Mouse (Mus musculus): ENCODE measurements around the gene Arhgap33. TPM values are rescaled to one million over a fixed set of nuclear protein-coding genes. Genes with fewer than 3 reads are reported as not detected.

The Arhgap33 gene
- polyA plus RNA-seq, 1 experiment from 2014 or later = 15.1 TPM

Small RNA genes lying within 50 kb of the gene (microRNA-seq; reads per million reads assigned to microRNA genes)
- gene Gm38670 = 1.9 reads per million

Other genes starting within 250 kb of the Arhgap33 start
- gene Clip3, start 243.3 kb downstream of the Arhgap33 start, polyA plus RNA-seq (2016; fragmentation: Nextera tagmentation; extraction: Ambion mirVana) = 39.7 and 46.6 TPM in 2 replicates
- 101 TPM in 2 replicates for gene Alkbh6, start 226.3 kb downstream of the Arhgap33 start, polyA plus RNA-seq (2016; fragmentation: Nextera tagmentation; extraction: Ambion mirVana)
- gene Syne4, start 220.3 kb downstream of the Arhgap33 start, polyA plus RNA-seq (2016; fragmentation: Nextera tagmentation; extraction: Ambion mirVana) = 84.6 and 98.6 TPM in 2 replicates
- gene E130208F15Rik, start 213.3 kb downstream of the Arhgap33 start, polyA plus RNA-seq (2016; fragmentation: Nextera tagmentation; extraction: Ambion mirVana) = 0.97 and 5.0 TPM in 2 replicates
- 20.7 and 23.6 TPM in 2 replicates for gene Sdhaf1, start 211.2 kb downstream of the Arhgap33 start, polyA plus RNA-seq (2016; fragmentation: Nextera tagmentation; extraction: Ambion mirVana)
- gene Lrfn3, start 172.3 kb downstream of the Arhgap33 start, polyA plus RNA-seq (2016; fragmentation: Nextera tagmentation; extraction: Ambion mirVana) = 6.2 and 6.6 TPM in 2 replicates
- 14.1 and 19.6 TPM in 2 replicates for gene Tyrobp, start 121.3 kb downstream of the Arhgap33 start, polyA plus RNA-seq (2016; fragmentation: Nextera tagmentation; extraction: Ambion mirVana)
- 0.77 TPM in 1 of 2 replicates, not detected in the other for gene Hcst, start 115.2 kb downstream of the Arhgap33 start, polyA plus RNA-seq (2016; fragmentation: Nextera tagmentation; extraction: Ambion mirVana)
- 1.2 and 1.3 TPM in 2 replicates for gene Nfkbid, start 113.3 kb downstream of the Arhgap33 start, polyA plus RNA-seq (2016; fragmentation: Nextera tagmentation; extraction: Ambion mirVana)
- gene Aplp1, start 89.5 kb downstream of the Arhgap33 start, polyA plus RNA-seq (2016; fragmentation: Nextera tagmentation; extraction: Ambion mirVana) = 32.5 and 33.9 TPM in 2 replicates
- gene Kirrel2, start 77.4 kb downstream of the Arhgap33 start, polyA plus RNA-seq (2016; fragmentation: Nextera tagmentation; extraction: Ambion mirVana) = 0.29 and 0.65 TPM in 2 replicates
- gene Nphs1, start 76.7 kb downstream of the Arhgap33 start, polyA plus RNA-seq (2016; fragmentation: Nextera tagmentation; extraction: Ambion mirVana) = 0.10 TPM in 1 of 2 replicates, not detected in the other
- not detected in 2 replicates for gene Prodh2, start 41.4 kb downstream of the Arhgap33 start, polyA plus RNA-seq (2016; fragmentation: Nextera tagmentation; extraction: Ambion mirVana)
- 9.5 and 10.9 TPM in 2 replicates for gene Hspb6, start 17.1 kb upstream of the Arhgap33 start, polyA plus RNA-seq (2016; fragmentation: Nextera tagmentation; extraction: Ambion mirVana)
- 15.3 and 16.0 TPM in 2 replicates for gene Proser3, start 17.2 kb upstream of the Arhgap33 start, polyA plus RNA-seq (2016; fragmentation: Nextera tagmentation; extraction: Ambion mirVana)
- gene Lin37, start 24.8 kb upstream of the Arhgap33 start, polyA plus RNA-seq (2016; fragmentation: Nextera tagmentation; extraction: Ambion mirVana) = 45.4 and 51.5 TPM in 2 replicates
- 87.8 and 89.9 TPM in 2 replicates for gene U2af1l4, start 28.2 kb upstream of the Arhgap33 start, polyA plus RNA-seq (2016; fragmentation: Nextera tagmentation; extraction: Ambion mirVana)
- 16.3 and 18.5 TPM in 2 replicates for gene Gm49396, start 28.3 kb upstream of the Arhgap33 start, polyA plus RNA-seq (2016; fragmentation: Nextera tagmentation; extraction: Ambion mirVana)
- 136 TPM in 2 replicates for gene Psenen, start 28.6 kb upstream of the Arhgap33 start, polyA plus RNA-seq (2016; fragmentation: Nextera tagmentation; extraction: Ambion mirVana)
- 3.2 and 4.1 TPM in 2 replicates for gene Igflr1, start 30.4 kb upstream of the Arhgap33 start, polyA plus RNA-seq (2016; fragmentation: Nextera tagmentation; extraction: Ambion mirVana)
- gene Kmt2b, start 53.7 kb upstream of the Arhgap33 start, polyA plus RNA-seq (2016; fragmentation: Nextera tagmentation; extraction: Ambion mirVana) = 11.0 and 12.1 TPM in 2 replicates
- gene Zbtb32, start 63.8 kb upstream of the Arhgap33 start, polyA plus RNA-seq (2016; fragmentation: Nextera tagmentation; extraction: Ambion mirVana) = 0.25 and 0.38 TPM in 2 replicates
- 1.4 and 2.0 TPM in 2 replicates for gene Upk1a, start 77.8 kb upstream of the Arhgap33 start, polyA plus RNA-seq (2016; fragmentation: Nextera tagmentation; extraction: Ambion mirVana)
- 783 and 848 TPM in 2 replicates for gene Cox6b1, start 91.1 kb upstream of the Arhgap33 start, polyA plus RNA-seq (2016; fragmentation: Nextera tagmentation; extraction: Ambion mirVana)
- gene Etv2, start 100.8 kb upstream of the Arhgap33 start, polyA plus RNA-seq (2016; fragmentation: Nextera tagmentation; extraction: Ambion mirVana) = not detected in 2 replicates
- gene Rbm42, start 115.3 kb upstream of the Arhgap33 start, polyA plus RNA-seq (2016; fragmentation: Nextera tagmentation; extraction: Ambion mirVana) = 150 and 155 TPM in 2 replicates
- 64.3 and 70.0 TPM in 2 replicates for gene Haus5, start 129.9 kb upstream of the Arhgap33 start, polyA plus RNA-seq (2016; fragmentation: Nextera tagmentation; extraction: Ambion mirVana)
- not detected in 2 replicates for gene Pmis2, start 136.5 kb upstream of the Arhgap33 start, polyA plus RNA-seq (2016; fragmentation: Nextera tagmentation; extraction: Ambion mirVana)
- not detected in 2 replicates for gene 2200002J24Rik, start 163.9 kb upstream of the Arhgap33 start, polyA plus RNA-seq (2016; fragmentation: Nextera tagmentation; extraction: Ambion mirVana)
- gene Atp4a, start 177.1 kb upstream of the Arhgap33 start, polyA plus RNA-seq (2016; fragmentation: Nextera tagmentation; extraction: Ambion mirVana) = 0.50 and 0.60 TPM in 2 replicates
- 158 and 162 TPM in 2 replicates for gene Tmem147, start 194.5 kb upstream of the Arhgap33 start, polyA plus RNA-seq (2016; fragmentation: Nextera tagmentation; extraction: Ambion mirVana)
- gene Gapdhs, start 208.6 kb upstream of the Arhgap33 start, polyA plus RNA-seq (2016; fragmentation: Nextera tagmentation; extraction: Ambion mirVana) = 0.51 and 0.71 TPM in 2 replicates
- gene Sbsn, start 216.4 kb upstream of the Arhgap33 start, polyA plus RNA-seq (2016; fragmentation: Nextera tagmentation; extraction: Ambion mirVana) = 1.7 and 2.3 TPM in 2 replicates
- not detected in 2 replicates for gene Dmkn, start 228.7 kb upstream of the Arhgap33 start, polyA plus RNA-seq (2016; fragmentation: Nextera tagmentation; extraction: Ambion mirVana)

All from limb, embryonic 12.5 days (tissue).